Mouse (Mus musculus) midbrain, embryonic 13.5 days (tissue): ENCODE measurements around the gene Mecom. TPM values are rescaled to one million over a fixed set of nuclear protein-coding genes. Genes with fewer than 3 reads are reported as not detected.
A peak's percentile ranks its signal among the peaks of the same experiment; 100 is the strongest.

Experiments
- ATAC-seq: fragments of 200-750 bp; cut with Nextera tagmentation; 2 replicates; pipeline ENCODE4 v1.8.0; 2017; ENCODE audit warnings: mild to moderate bottlenecking, moderate TSS enrichment, moderate library complexity
- H3K27ac ChIP-seq: fragments of 300-500 bp; sonication (generic); 2 replicates; pipeline ENCODE4 v1.5.1; 2015; ENCODE audit warnings: inconsistent platforms, mild to moderate bottlenecking, moderate library complexity
- H3K27me3 ChIP-seq: fragments of 300-500 bp; sonication (generic); 2 replicates; pipeline ENCODE4 v1.6.1; 2015; ENCODE audit warnings: mild to moderate bottlenecking, inconsistent platforms
- H3K36me3 ChIP-seq: fragments of 300-500 bp; sonication (generic); 2 replicates; pipeline ENCODE4 v1.6.1; 2015; ENCODE audit warnings: mild to moderate bottlenecking, inconsistent platforms
- H3K4me1 ChIP-seq: fragments of 300-500 bp; sonication (generic); replicated peaks from 2 replicates; pipeline ENCODE4 v1.6.1; 2015; ENCODE audit warnings: inconsistent platforms
- H3K4me2 ChIP-seq: fragments of 300-500 bp; sonication (generic); replicated peaks from 2 replicates; pipeline ENCODE4 v1.6.1; 2015; ENCODE audit warnings: moderate library complexity, mild to moderate bottlenecking, inconsistent platforms
- H3K4me3 ChIP-seq: fragments of 300-500 bp; sonication (generic); replicated peaks from 2 replicates; pipeline ENCODE4 v1.5.1; 2015; ENCODE audit warnings: mild to moderate bottlenecking, inconsistent platforms
- H3K9ac ChIP-seq: fragments of 300-500 bp; sonication (generic); replicated peaks from 2 replicates; pipeline ENCODE4 v1.6.1; 2015; ENCODE audit warnings: mild to moderate bottlenecking, inconsistent platforms
- H3K9me3 ChIP-seq: fragments of 300-500 bp; sonication (generic); 2 replicates; pipeline ENCODE4 v1.6.1; 2016; ENCODE audit warnings: mild to moderate bottlenecking, inconsistent platforms
- WGBS: fragments of 180-500 bp; shearing (Covaris S2); methylation state at CpG from one replicate; pipeline ENCODE4 v1.1.7; 2015; 5-methylcytosine and 5-hydroxymethylcytosine counted together
- polyA plus RNA-seq: library from polyadenylated mRNA; unstranded; fragments of >200 nt; fragmentation: Nextera tagmentation; extraction: Ambion mirVana; gene quantifications from 2 replicates; pipeline ENCODE4 v1.2.1, GENCODE M21; 2015

Mecom gene
- polyA plus RNA-seq, 1 experiment from 2014 or later, result 11.1 TPM

DNA sequence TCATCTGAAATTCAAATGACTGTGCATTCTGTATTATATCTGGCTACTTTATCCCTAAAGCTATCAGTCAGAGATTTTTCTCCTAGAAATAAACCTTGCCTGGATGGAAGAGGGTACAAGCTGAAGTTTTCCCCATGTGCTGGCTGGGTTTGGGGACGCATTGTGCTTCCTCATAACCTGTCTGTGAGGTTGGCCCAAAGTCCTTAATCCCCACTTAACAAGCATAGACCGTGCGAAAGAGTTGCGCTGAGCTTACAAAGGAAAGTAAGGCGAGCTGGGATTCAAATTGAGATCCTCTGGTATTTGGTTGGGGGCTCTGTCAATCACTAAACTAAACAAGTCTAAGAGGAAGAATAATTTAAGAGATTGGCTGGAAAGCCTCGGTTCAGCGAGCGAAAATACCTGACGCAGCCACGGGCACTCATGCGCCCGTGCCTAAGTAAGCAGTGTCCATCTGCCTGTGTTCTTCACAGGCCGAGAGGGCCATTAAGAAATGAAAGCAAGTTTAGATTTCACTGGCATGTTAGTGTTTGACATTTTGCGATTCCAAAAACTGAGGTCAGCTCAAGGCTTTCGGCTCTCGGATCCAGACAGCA is 176.8 kb downstream of the Mecom start:
- Histone ChIP-seq H3K9me3 (no peaks in the 10 kb centered on the region), H3K4me2 (peak overlapping the region; percentile 50), H3K36me3 (no peaks in the 10 kb centered on the region), H3K9ac (no peak overlapping the region), H3K27me3 (no peaks in the 10 kb centered on the region; the same call in 1 of the 2 replicates), H3K4me1 (peaks cover 17% of the 10 kb centered on the region), H3K4me3 (peak overlapping the region; percentile 12; the same call in 1 of the 2 replicates), H3K27ac (no peak overlapping the region)
- WGBS, result 19% methylated on average over 16 of the region's 16 CpGs
- 0 out of 2 replicates have a peak, but pooled peaks have one; percentile 53 for ATAC-seq

DNA sequence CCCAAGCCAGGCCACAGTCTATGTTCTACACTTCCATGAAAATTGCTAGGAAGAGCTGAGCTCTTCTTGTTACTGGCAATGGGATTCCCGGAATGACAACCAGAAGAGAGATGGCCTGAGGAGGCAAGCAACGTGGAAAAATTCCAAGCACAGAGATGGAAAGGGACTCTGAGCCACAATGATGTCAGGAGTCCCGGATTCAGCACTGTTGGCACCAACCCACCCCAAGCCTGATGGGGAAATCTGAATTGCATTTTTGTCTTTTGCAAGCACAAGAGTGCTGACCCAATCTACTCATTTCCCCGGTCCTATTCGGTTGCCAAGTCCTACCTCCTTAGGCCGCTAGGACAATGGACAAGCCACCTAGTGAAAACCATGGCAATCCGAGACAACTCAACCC is 181.2 kb downstream of the Mecom start:
- no peak overlapping the region for H3K4me2 ChIP-seq
- ATAC-seq, result no peak
- no peak overlapping the region for H3K27ac ChIP-seq
- H3K27me3 ChIP-seq, result no peaks in the 10 kb centered on the region
- H3K36me3 ChIP-seq, result no peaks in the 10 kb centered on the region
- peaks cover 9% of the 10 kb centered on the region for H3K4me1 ChIP-seq
- 93% methylated on average over 7 of the region's 7 CpGs for WGBS
- H3K4me3 ChIP-seq, result no peak overlapping the region
- H3K9ac ChIP-seq, result no peak overlapping the region
- H3K9me3 ChIP-seq, result no peaks in the 10 kb centered on the region

GRCm38 (mm10) chr3:30361190-30361589 is 186.6 kb downstream of the Mecom start:
- H3K9me3 ChIP-seq, result no peaks in the 10 kb centered on the region
- no peaks in the 10 kb centered on the region for H3K36me3 ChIP-seq
- H3K4me1 ChIP-seq, result peaks cover 5% of the 10 kb centered on the region; the same call in 1 of the 2 replicates
- ATAC-seq, result no peak
- H3K4me2 ChIP-seq, result no peak overlapping the region
- H3K27me3 ChIP-seq, result no peaks in the 10 kb centered on the region
- 81% methylated on average over 5 of the region's 5 CpGs for WGBS
- H3K9ac ChIP-seq, result no peak overlapping the region
- H3K4me3 ChIP-seq, result no peak overlapping the region
- no peak overlapping the region for H3K27ac ChIP-seq

DNA sequence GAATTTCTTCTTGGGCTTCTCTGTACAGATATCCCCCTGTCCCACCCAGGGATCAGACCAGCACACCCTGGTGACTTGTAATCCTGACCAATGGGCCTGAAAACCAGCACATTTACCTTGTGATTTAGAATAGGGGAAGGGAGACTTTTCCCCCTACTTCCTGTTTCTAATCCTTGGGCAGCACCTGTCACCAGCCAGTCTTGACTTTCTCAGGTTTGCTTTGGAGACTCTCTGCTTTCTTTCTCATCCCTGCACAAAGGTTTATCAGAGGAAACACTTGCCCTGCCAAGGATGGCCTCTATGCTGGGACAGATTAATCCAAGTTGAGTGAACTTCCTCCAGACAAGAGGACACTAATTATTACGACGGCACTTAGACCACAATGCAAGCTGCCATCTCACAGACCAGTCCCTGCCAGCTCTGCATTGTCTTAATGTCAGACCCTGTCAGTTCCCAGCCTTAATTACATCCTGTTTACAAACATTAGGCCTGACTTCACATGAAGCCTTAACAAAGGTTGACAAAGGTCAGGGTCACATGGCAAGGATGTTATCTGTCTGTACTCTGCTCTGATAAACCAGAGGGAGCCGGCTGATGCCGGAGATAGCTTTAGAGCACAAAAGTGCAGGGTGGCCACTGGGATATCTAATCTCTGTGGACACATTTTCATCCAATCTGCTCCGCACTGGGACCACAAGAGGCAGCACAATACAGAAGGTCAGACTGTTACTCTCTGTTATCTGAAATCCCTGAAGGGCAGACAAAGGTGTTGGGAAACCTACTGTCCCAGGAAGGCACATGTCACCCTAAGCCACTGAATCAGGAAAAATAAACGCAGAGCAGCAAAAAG is 193.7 kb downstream of the Mecom start:
- Histone ChIP-seq H3K9me3 (no peaks in the 10 kb centered on the region), H3K36me3 (no peaks in the 10 kb centered on the region), H3K27me3 (no peaks in the 10 kb centered on the region), H3K9ac (no peak overlapping the region), H3K27ac (no peak overlapping the region), H3K4me3 (no peak overlapping the region), H3K4me2 (no peak overlapping the region), H3K4me1 (0 out of 2 replicates have a peak, but pooled peaks cover 8% of the 10 kb centered on the region)
- 49% methylated on average over 6 of the region's 6 CpGs for WGBS
- ATAC-seq, result no peak

DNA sequence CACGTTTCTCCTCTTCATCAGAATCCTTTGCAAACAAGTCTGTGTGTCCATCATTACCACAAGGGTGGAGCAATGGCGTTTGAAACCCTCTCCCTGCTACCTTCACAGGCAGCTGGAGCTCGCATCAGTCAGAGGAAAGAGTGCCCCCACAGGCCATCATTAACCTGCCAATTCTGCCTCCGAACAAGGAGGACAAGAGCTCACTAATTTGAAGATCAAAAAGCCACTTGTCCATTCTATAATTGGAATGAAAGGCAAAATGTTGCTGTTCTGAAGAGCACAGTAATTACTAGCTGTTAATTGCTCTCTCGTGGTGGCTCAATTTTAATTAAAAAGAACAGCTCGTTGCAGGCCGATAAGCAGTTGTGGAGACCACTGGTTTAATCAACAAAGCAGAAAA is 198.5 kb downstream of the Mecom start:
- no peaks in the 10 kb centered on the region for H3K36me3 ChIP-seq
- no peak overlapping the region for H3K4me3 ChIP-seq
- no peak overlapping the region for H3K27ac ChIP-seq
- no peak overlapping the region for H3K9ac ChIP-seq
- peaks cover 2% of the 10 kb centered on the region; the same call in 1 of the 2 replicates for H3K4me1 ChIP-seq
- H3K9me3 ChIP-seq, result no peaks in the 10 kb centered on the region
- no peak overlapping the region for H3K4me2 ChIP-seq
- ATAC-seq, result peak; percentile 78
- 42% methylated on average over 7 of the region's 7 CpGs for WGBS
- H3K27me3 ChIP-seq, result no peaks in the 10 kb centered on the region

- 90% methylated on average over 4 of the region's 4 CpGs for WGBS
- H3K9ac ChIP-seq, result no peak overlapping the region
- ATAC-seq, result no peak
Measured at GRCm38 (mm10) chr3:30344151-30344550, 203.7 kb downstream of the Mecom start.

DNA sequence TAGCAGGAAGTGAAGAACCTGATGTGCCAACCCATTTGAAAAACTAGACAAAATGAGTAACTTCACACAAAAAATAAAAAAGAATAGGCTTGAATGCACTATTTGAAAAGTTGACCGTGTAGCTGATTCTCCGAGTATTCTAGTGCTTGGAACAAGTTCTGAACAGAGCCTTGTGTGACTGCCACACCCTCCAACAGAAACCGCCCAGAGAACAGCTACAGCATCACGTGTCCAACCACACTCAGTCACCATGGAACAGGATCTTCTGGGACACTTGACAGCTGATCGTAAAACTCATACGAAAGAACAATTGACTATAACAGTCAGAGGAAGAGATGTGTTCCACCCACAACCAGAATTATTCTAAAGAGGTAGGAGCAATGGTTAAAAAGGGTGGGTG is 215.5 kb downstream of the Mecom start:
- Histone ChIP-seq H3K27ac (no peak overlapping the region), H3K4me3 (no peak overlapping the region), H3K9ac (no peak overlapping the region), H3K9me3 (no peaks in the 10 kb centered on the region), H3K4me1 (no peaks in the 10 kb centered on the region), H3K27me3 (no peaks in the 10 kb centered on the region), H3K4me2 (no peak overlapping the region), H3K36me3 (no peaks in the 10 kb centered on the region)
- no peak for ATAC-seq
- WGBS, result 92% methylated on average over 6 of the region's 6 CpGs

More at GRCm38 (mm10) chr3:30344151-30344550, 203.7 kb downstream of the Mecom start:
- Histone ChIP-seq H3K36me3 (no peaks in the 10 kb centered on the region), H3K4me1 (no peaks in the 10 kb centered on the region; the same call in 1 of the 2 replicates), H3K27me3 (no peaks in the 10 kb centered on the region), H3K27ac (no peak overlapping the region), H3K9me3 (peaks cover 4% of the 10 kb centered on the region; the same call in 1 of the 2 replicates), H3K4me3 (no peak overlapping the region), H3K4me2 (no peak overlapping the region)

DNA sequence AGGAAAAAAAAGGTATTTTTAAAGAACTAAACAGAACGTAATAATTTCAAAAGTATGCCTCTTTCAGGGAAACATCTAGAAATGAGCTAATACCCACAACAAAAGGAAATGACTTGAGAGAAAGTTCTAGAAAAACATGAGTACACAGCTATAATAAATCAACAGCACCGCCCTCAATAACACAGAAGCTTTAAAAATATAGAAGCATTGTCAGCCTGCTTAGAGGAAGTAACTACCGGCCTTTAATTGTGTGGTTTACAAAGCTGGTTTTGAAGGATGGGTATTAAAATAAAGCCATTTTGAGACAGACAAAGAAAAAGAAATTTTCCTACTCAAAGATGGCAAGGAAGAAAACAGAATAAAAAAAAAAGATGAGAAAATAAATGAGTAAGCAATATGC is 217.3 kb downstream of the Mecom start:
- no peaks in the 10 kb centered on the region for H3K9me3 ChIP-seq
- H3K9ac ChIP-seq, result no peak overlapping the region
- 90% methylated on average over 3 of the region's 3 CpGs for WGBS
- H3K27ac ChIP-seq, result no peak overlapping the region
- ATAC-seq, result no peak
- no peaks in the 10 kb centered on the region for H3K27me3 ChIP-seq
- no peaks in the 10 kb centered on the region for H3K4me1 ChIP-seq
- no peaks in the 10 kb centered on the region for H3K36me3 ChIP-seq
- no peak overlapping the region for H3K4me3 ChIP-seq
- H3K4me2 ChIP-seq, result no peak overlapping the region

DNA sequence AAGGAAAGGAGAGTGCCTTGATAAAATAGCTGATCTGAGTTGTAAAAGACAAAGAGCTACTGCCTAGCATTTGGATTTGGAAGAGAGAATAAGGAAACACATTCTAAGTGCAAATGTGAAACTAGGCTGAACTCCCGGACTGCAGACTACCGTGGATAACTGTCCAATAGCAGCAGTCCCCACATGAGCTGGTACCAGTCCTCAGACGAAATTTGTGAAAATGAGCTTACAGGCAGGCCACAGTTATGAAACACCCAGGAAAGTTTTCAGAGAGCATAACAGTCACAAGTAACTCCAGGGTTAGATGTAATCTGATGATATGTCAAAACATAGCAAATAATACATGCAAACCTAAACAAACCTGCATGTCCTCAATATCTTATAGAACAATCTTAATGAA is 217.8 kb downstream of the Mecom start:
- Histone ChIP-seq H3K36me3 (no peaks in the 10 kb centered on the region), H3K9me3 (no peaks in the 10 kb centered on the region), H3K9ac (no peak overlapping the region), H3K27me3 (no peaks in the 10 kb centered on the region), H3K4me1 (no peaks in the 10 kb centered on the region), H3K4me3 (no peak overlapping the region), H3K27ac (no peak overlapping the region), H3K4me2 (no peak overlapping the region)
- ATAC-seq, result no peak
- WGBS, result 80% methylated on average over 3 of the region's 3 CpGs

- no peaks in the 10 kb centered on the region for H3K9me3 ChIP-seq
- no peak overlapping the region for H3K27ac ChIP-seq
- H3K4me2 ChIP-seq, result no peak overlapping the region
- ATAC-seq, result no peak
- no peak overlapping the region for H3K9ac ChIP-seq
- no peaks in the 10 kb centered on the region for H3K36me3 ChIP-seq
- no peak overlapping the region for H3K4me3 ChIP-seq
- WGBS, result 17% methylated on average over 2 of the region's 2 CpGs
- no peaks in the 10 kb centered on the region for H3K27me3 ChIP-seq
- peaks cover 7% of the 10 kb centered on the region; the same call in 1 of the 2 replicates for H3K4me1 ChIP-seq
Measured at GRCm38 (mm10) chr3:30314955-30315354, 232.9 kb downstream of the Mecom start.

DNA sequence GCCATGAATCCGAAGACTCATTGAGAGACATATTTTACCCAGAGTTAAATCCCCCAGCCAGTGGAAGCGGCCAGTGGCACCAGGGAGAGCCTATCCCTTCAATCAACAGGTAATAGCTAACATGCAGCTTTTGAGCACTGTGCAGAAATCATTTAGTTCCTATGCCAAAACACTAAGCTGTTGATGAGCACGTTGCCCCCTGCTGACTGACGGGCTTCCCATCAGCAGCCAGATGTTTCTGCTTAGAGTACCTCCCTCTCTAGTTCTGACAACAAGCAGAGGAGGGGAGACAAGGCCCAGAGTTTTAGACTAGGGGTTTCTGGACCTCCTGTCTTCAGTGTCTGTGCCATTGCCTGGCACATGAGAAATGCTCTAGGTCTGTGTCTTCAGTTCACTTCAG is 239.7 kb downstream of the Mecom start:
- H3K27me3 ChIP-seq, result no peaks in the 10 kb centered on the region; the same call in 1 of the 2 replicates
- no peak for ATAC-seq
- whole genome bisulfite sequencing, result 66% methylated on average over 4 of the region's 4 CpGs
- no peak overlapping the region for H3K27ac ChIP-seq
- H3K36me3 ChIP-seq, result no peaks in the 10 kb centered on the region
- H3K4me1 ChIP-seq, result no peaks in the 10 kb centered on the region
- no peak overlapping the region for H3K4me3 ChIP-seq
- no peak overlapping the region for H3K9ac ChIP-seq
- no peaks in the 10 kb centered on the region for H3K9me3 ChIP-seq
- no peak overlapping the region for H3K4me2 ChIP-seq

DNA sequence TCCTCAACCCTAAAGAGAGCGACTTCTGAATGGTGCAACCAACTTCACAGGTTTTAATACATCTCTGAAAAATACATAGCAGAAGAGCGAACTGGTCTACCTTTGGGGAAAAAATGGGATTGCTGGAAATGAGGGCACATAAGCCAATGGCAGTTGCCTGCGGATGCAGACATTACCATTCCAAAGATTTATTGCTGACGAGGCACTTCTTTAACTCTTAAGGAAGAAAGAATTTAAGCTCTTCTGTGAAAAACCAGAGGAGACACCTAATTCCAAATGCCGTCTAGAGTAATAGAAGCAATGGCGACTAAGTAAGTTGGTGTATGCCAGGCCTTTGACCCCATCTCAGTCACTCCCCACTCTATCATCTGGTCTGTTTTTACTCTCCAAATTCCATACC is 240.2 kb downstream of the Mecom start:
- Histone ChIP-seq H3K4me2 (no peak overlapping the region), H3K4me1 (no peaks in the 10 kb centered on the region), H3K9ac (no peak overlapping the region), H3K27me3 (no peaks in the 10 kb centered on the region; the same call in 1 of the 2 replicates), H3K27ac (no peak overlapping the region), H3K4me3 (no peak overlapping the region), H3K9me3 (no peaks in the 10 kb centered on the region), H3K36me3 (no peaks in the 10 kb centered on the region)
- 92% methylated on average over 6 of the region's 6 CpGs for WGBS
- ATAC-seq, result no peak
